12 mouse cellular contexts compared by ENCODE assay signal in the genomic region with DNA sequence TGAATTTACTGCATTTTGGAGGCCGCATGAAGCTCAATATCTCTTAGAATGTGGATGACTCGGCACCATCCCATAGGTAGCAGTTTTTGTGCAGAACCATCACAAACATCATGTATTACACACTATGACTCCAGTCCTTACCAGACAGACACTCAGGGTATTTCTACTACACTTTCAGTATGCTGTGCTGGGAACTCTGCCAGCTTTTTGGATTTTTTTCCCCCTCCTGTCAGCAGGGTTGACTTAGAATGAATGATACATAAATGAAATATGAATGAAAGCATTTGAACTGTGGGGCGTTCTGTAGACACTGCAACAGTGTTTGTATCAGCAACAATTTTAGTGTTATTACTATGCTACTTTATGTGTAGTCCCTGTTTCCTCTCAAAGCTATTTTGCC. TPM values are rescaled to one million over a fixed set of nuclear protein-coding genes. Genes with fewer than 3 reads are reported as not detected.
DNase-seq lines count a peak whose midpoint lies in the region; ATAC-seq and TF ChIP-seq lines count a peak whose summit lies in the region.
"Had no signal": no experiment of that assay in that cellular context is flagged by ENCODE, and none has a peak within 500 bp of the region (broad histone marks: within the 10 kb centered on the region; RNA-seq: fewer than 3 reads in every experiment).

No protein-coding gene starts in this region.

- no peak overlapping the region for H3K9ac ChIP-seq in heart, embryonic 11.5 days (ENCODE audit: low read depth, low read length)
- no peak overlapping the region for H3K9ac ChIP-seq in lung, embryonic 16.5 days (ENCODE audit: low read length)
- H3K9ac ChIP-seq: limb, embryonic 12.5 days had no signal

- no peak for TF ChIP-seq POLR2A in lung, adult 2 months (IDR thresholded peaks at IDR 0.05; ENCODE audit: borderline replicate concordance, extremely low read depth, low read depth, low read length)

- no peak overlapping the region for H3K4me2 ChIP-seq in heart, embryonic 11.5 days
- H3K4me2 ChIP-seq in lung, embryonic 16.5 days (ENCODE audit: low read depth, low read length), result no peak overlapping the region
- H3K4me2 ChIP-seq: limb, embryonic 12.5 days had no signal

- peaks cover 21% of the 10 kb centered on the region for H3K4me1 ChIP-seq in heart, embryonic 11.5 days (ENCODE audit: control insufficient read depth, insufficient read depth, low read length)
- peaks cover 28% of the 10 kb centered on the region for H3K4me1 ChIP-seq in lung, embryonic 16.5 days (replicated peaks; ENCODE audit: control insufficient read depth, insufficient read depth, low read length)
- H3K4me1 ChIP-seq in lung, adult 2 months (ENCODE audit: control insufficient read depth, insufficient read depth, low read length), result peaks cover 38% of the 10 kb centered on the region
- H3K4me1 ChIP-seq: limb, embryonic 12.5 days had no signal

- no peaks in the 10 kb centered on the region for H3K9me3 ChIP-seq in heart, embryonic 11.5 days (replicated peaks; ENCODE audit: control insufficient read depth, low read length)
- no peaks in the 10 kb centered on the region for H3K9me3 ChIP-seq in lung, embryonic 16.5 days (ENCODE audit: control insufficient read depth, low read length)
- H3K9me3 ChIP-seq: limb, embryonic 12.5 days had no signal

- no peaks in the 10 kb centered on the region for H3K27me3 ChIP-seq in heart, embryonic 11.5 days (ENCODE audit: control insufficient read depth, insufficient read depth, low read length)
- no peaks in the 10 kb centered on the region for H3K27me3 ChIP-seq in lung, embryonic 16.5 days (ENCODE audit: control insufficient read depth, insufficient read depth, low read depth, low read length)
- H3K27me3 ChIP-seq: limb, embryonic 12.5 days had no signal

- H3K4me3 ChIP-seq in heart, embryonic 11.5 days (ENCODE audit: low read depth, low read length), result no peak overlapping the region
- H3K4me3 ChIP-seq in lung, embryonic 16.5 days (ENCODE audit: low read length), result no peak overlapping the region
- no peak overlapping the region for H3K4me3 ChIP-seq in lung, adult 2 months (replicated peaks; ENCODE audit: extremely low read depth, low read depth, low read length)
- H3K4me3 ChIP-seq: limb, embryonic 12.5 days had no signal

- TF ChIP-seq CTCF in lung, adult 2 months (IDR thresholded peaks at IDR 0.05; ENCODE audit: insufficient read depth, low read length), result no peak

- no peak overlapping the region for H3K27ac ChIP-seq in heart, embryonic 11.5 days (ENCODE audit: low read depth, low read length)
- no peak overlapping the region for H3K27ac ChIP-seq in lung, embryonic 16.5 days (ENCODE audit: low read length)
- H3K27ac ChIP-seq: limb, embryonic 12.5 days had no signal

- DNase-seq in adrenal gland, postnatal 14 days, result peak; percentile 57
- DNase-seq in adrenal gland, adult 18-20 months (ENCODE audit: low spot score in 2 of 2), result no peak
- peak; percentile 54 to 64 for DNase-seq in heart, adult 18-20 months
- no peak for DNase-seq in lung, adult 2 months
- DNase-seq in heart, postnatal 10 days, result peak; percentile 63 to 67
- DNase-seq: B cell, adult 2 months; right cerebral cortex, postnatal 4 days had no signal

- no peaks in the 10 kb centered on the region for H3K36me3 ChIP-seq in heart, embryonic 11.5 days (ENCODE audit: control insufficient read depth, insufficient read depth, low read length)
- no peaks in the 10 kb centered on the region for H3K36me3 ChIP-seq in lung, embryonic 16.5 days (ENCODE audit: control insufficient read depth, insufficient read depth, low read length)
- H3K36me3 ChIP-seq: limb, embryonic 12.5 days had no signal

- intact Hi-C loops in heart, postnatal 10 days (cut with DNase I), result no loop called here

- no peak for ATAC-seq in heart, embryonic 11.5 days (replicated peaks; ENCODE audit: insufficient number of reproducible peaks, low FRiP score, low TSS enrichment)
- peak; percentile 38; the same call in 1 of the 2 replicates for ATAC-seq in lung, embryonic 16.5 days (ENCODE audit: low read depth)
- no peak for ATAC-seq in inflammation-experienced regulatory T-cells, adult 6 months
- ATAC-seq: intestine, postnatal 0 days had no signal

- WGBS in heart, embryonic 11.5 days (ENCODE audit: insufficient replicate concordance), result 76% methylated on average over 3 of the region's 3 CpGs
- 36% methylated on average over 3 of the region's 3 CpGs for WGBS in lung, embryonic 16.5 days
- WGBS in lung, adult 2 months, result 47% methylated on average over 3 of the region's 3 CpGs

RNA-seq across cellular contexts. Expression of a gene that starts 17.9 kb away (rescaled TPM):
- 119 and 123 TPM in 2 replicates for total RNA-seq in adrenal gland, postnatal 14 days (2021)
- 100 to 1,000 TPM; 152 to 163 TPM for total RNA-seq in adrenal gland, adult 18-20 months (2021)
- 100 to 1,000 TPM; 103 to 108 TPM for total RNA-seq in heart, adult 18-20 months (2021)
- 57.1 and 59.1 TPM in 2 replicates for polyA plus RNA-seq in heart, embryonic 11.5 days (2014; fragmentation: Nextera tagmentation; extraction: Ambion mirVana)
- polyA plus RNA-seq in lung, embryonic 16.5 days (2015; fragmentation: Nextera tagmentation; extraction: Ambion mirVana), result 55.9 and 73.5 TPM in 2 replicates
- polyA plus RNA-seq in lung, adult 2 months (2012; rRNA removed), result 113 and 118 TPM in 2 replicates
- 10 to 100 TPM; 80.1 to 96.8 TPM for total RNA-seq in heart, postnatal 10 days (2021)
- 10 to 100 TPM; 84.6 to 85.6 (median 85.1) TPM for polyA plus RNA-seq in inflammation-experienced regulatory T-cells, adult 6 months (2017; shearing (Covaris generic))

Comparison
In these comparisons a context has a peak if more than half of its experiments do, and no peak if none do; other contexts are left out.
1. DNase-seq: peak in adrenal gland, postnatal 14 days (single experiment), heart, adult 18-20 months (2 of 2) and heart, postnatal 10 days (2 of 2); none in adrenal gland, adult 18-20 months (0 of 2) and lung, adult 2 months (single experiment).